Mouse (Mus musculus): ENCODE measurements at regions not wholly inside any gene's neighbourhood (a gene's known extent, or its start where the extent isn't known, plus 50 kb on each side); places are given as distances from the start of the nearest gene placed in this dataset.

GRCm38 (mm10) chr4:82234443-82234842 lies 471.1 kb downstream of the Nfib start:
- Histone ChIP-seq H3K27ac (no peak overlapping the region), H3K27me3 (replicated peaks) (no peaks in the 10 kb centered on the region), H3K9me3 (0 out of 2 replicates have a peak, but pooled peaks cover 10% of the 10 kb centered on the region), H3K4me3 (no peak overlapping the region), H3K4me1 (no peaks in the 10 kb centered on the region), H3K9ac (no peak overlapping the region), H3K36me3 (no peaks in the 10 kb centered on the region), H3K4me2 (replicated peaks) (no peak overlapping the region)
- 84% methylated on average over 5 of the region's 5 CpGs for WGBS
- no peak for ATAC-seq (ENCODE audit: low FRiP score, low read depth)

GRCm38 (mm10) chr4:82226197-82227119 lies 479.1 kb downstream of the Nfib start:
- ATAC-seq (ENCODE audit: low FRiP score, low read depth): no peak
- H3K27ac ChIP-seq: no peak overlapping the region
- 67% methylated on average over 6 of the region's 6 CpGs for WGBS

GRCm38 (mm10) chr4:82220724-82221123 lies 484.8 kb downstream of the Nfib start:
- Histone ChIP-seq H3K27me3 (replicated peaks) (no peaks in the 10 kb centered on the region), H3K9me3 (no peaks in the 10 kb centered on the region), H3K4me3 (no peak overlapping the region), H3K9ac (no peak overlapping the region), H3K4me1 (peaks cover 8% of the 10 kb centered on the region), H3K27ac (no peak overlapping the region), H3K36me3 (no peaks in the 10 kb centered on the region), H3K4me2 (replicated peaks) (no peak overlapping the region)
- WGBS: 25% methylated on average over 8 of the region's 8 CpGs
- ATAC-seq (ENCODE audit: low FRiP score, low read depth): no peak

More at GRCm38 (mm10) chr4:82226197-82227119, 479.1 kb downstream of the Nfib start:
- no peaks in the 10 kb centered on the region for H3K4me1 ChIP-seq
- H3K27me3 ChIP-seq (replicated peaks): no peaks in the 10 kb centered on the region
- no peaks in the 10 kb centered on the region for H3K9me3 ChIP-seq
- no peak overlapping the region for H3K4me3 ChIP-seq
- no peak overlapping the region for H3K9ac ChIP-seq
- H3K36me3 ChIP-seq: no peaks in the 10 kb centered on the region
- no peak overlapping the region for H3K4me2 ChIP-seq (replicated peaks)

- 85% methylated on average over 7 of the region's 7 CpGs for WGBS
- H3K4me3 ChIP-seq: no peak overlapping the region
- H3K27me3 ChIP-seq (replicated peaks): no peaks in the 10 kb centered on the region
- H3K27ac ChIP-seq: no peak overlapping the region
- no peaks in the 10 kb centered on the region for H3K36me3 ChIP-seq
- no peak overlapping the region for H3K4me2 ChIP-seq (replicated peaks)
- H3K9me3 ChIP-seq: no peaks in the 10 kb centered on the region
- peaks cover 8% of the 10 kb centered on the region for H3K4me1 ChIP-seq
- no peak overlapping the region for H3K9ac ChIP-seq
- ATAC-seq (ENCODE audit: low FRiP score, low read depth): no peak
Observed at GRCm38 (mm10) chr4:82220120-82220714, 485.3 kb downstream of the Nfib start.

- H3K27ac ChIP-seq: no peak overlapping the region
- no peak overlapping the region for H3K9ac ChIP-seq
- H3K9me3 ChIP-seq: no peaks in the 10 kb centered on the region
- no peaks in the 10 kb centered on the region for H3K36me3 ChIP-seq
- no peak overlapping the region for H3K4me2 ChIP-seq (replicated peaks)
- no peak for ATAC-seq (ENCODE audit: low FRiP score, low read depth)
- no peaks in the 10 kb centered on the region for H3K27me3 ChIP-seq (replicated peaks)
- no peak overlapping the region for H3K4me3 ChIP-seq
- H3K4me1 ChIP-seq: peaks cover 8% of the 10 kb centered on the region
- 73% methylated on average over 6 of the region's 6 CpGs for WGBS
Observed at GRCm38 (mm10) chr4:82218616-82219015, 486.9 kb downstream of the Nfib start.

GRCm38 (mm10) chr4:82207031-82207430 lies 498.5 kb downstream of the Nfib start:
- Histone ChIP-seq H3K4me3 (no peak overlapping the region), H3K4me1 (no peaks in the 10 kb centered on the region), H3K9ac (no peak overlapping the region), H3K27me3 (replicated peaks) (no peaks in the 10 kb centered on the region), H3K9me3 (no peaks in the 10 kb centered on the region), H3K4me2 (replicated peaks) (no peak overlapping the region), H3K36me3 (no peaks in the 10 kb centered on the region), H3K27ac (no peak overlapping the region)
- 96% methylated on average over 1 of the region's 1 CpGs for WGBS
- no peak for ATAC-seq (ENCODE audit: low FRiP score, low read depth)

GRCm38 (mm10) chr4:82200306-82200705 lies 505.2 kb downstream of the Nfib start:
- H3K4me3 ChIP-seq: no peak overlapping the region
- no peak for ATAC-seq (ENCODE audit: low FRiP score, low read depth)
- no peaks in the 10 kb centered on the region for H3K9me3 ChIP-seq
- no peak overlapping the region for H3K27ac ChIP-seq
- no peaks in the 10 kb centered on the region for H3K27me3 ChIP-seq (replicated peaks)
- H3K4me1 ChIP-seq: no peaks in the 10 kb centered on the region
- H3K36me3 ChIP-seq: no peaks in the 10 kb centered on the region
- no peak overlapping the region for H3K4me2 ChIP-seq (replicated peaks)
- WGBS: 83% methylated on average over 2 of the region's 2 CpGs
- H3K9ac ChIP-seq: no peak overlapping the region

GRCm38 (mm10) chr4:82199118-82199517 lies 506.4 kb downstream of the Nfib start:
- no peaks in the 10 kb centered on the region for H3K36me3 ChIP-seq
- H3K4me2 ChIP-seq (replicated peaks): no peak overlapping the region
- H3K27ac ChIP-seq: no peak overlapping the region
- ATAC-seq (ENCODE audit: low FRiP score, low read depth): no peak
- H3K9ac ChIP-seq: no peak overlapping the region
- no peak overlapping the region for H3K4me3 ChIP-seq
- H3K9me3 ChIP-seq: no peaks in the 10 kb centered on the region
- no peaks in the 10 kb centered on the region for H3K4me1 ChIP-seq
- H3K27me3 ChIP-seq (replicated peaks): no peaks in the 10 kb centered on the region

GRCm38 (mm10) chr4:82197611-82198010 lies 507.9 kb downstream of the Nfib start:
- Histone ChIP-seq H3K4me3 (no peak overlapping the region), H3K36me3 (no peaks in the 10 kb centered on the region), H3K4me1 (no peaks in the 10 kb centered on the region), H3K27me3 (replicated peaks) (no peaks in the 10 kb centered on the region), H3K4me2 (replicated peaks) (no peak overlapping the region), H3K27ac (no peak overlapping the region), H3K9me3 (no peaks in the 10 kb centered on the region), H3K9ac (no peak overlapping the region)
- ATAC-seq (ENCODE audit: low FRiP score, low read depth): no peak
- 86% methylated on average over 6 of the region's 6 CpGs for WGBS

GRCm38 (mm10) chr4:82196024-82196647 lies 509.4 kb downstream of the Nfib start:
- Histone ChIP-seq H3K9me3 (no peaks in the 10 kb centered on the region), H3K9ac (no peak overlapping the region), H3K27ac (no peak overlapping the region), H3K4me2 (replicated peaks) (no peak overlapping the region), H3K36me3 (no peaks in the 10 kb centered on the region), H3K27me3 (replicated peaks) (no peaks in the 10 kb centered on the region), H3K4me1 (no peaks in the 10 kb centered on the region), H3K4me3 (no peak overlapping the region)
- 73% methylated on average over 6 of the region's 6 CpGs for whole genome bisulfite sequencing
- no peak for ATAC-seq (ENCODE audit: low FRiP score, low read depth)

GRCm38 (mm10) chr4:82193905-82194304 lies 511.6 kb downstream of the Nfib start:
- H3K27me3 ChIP-seq (replicated peaks): no peaks in the 10 kb centered on the region
- H3K4me2 ChIP-seq (replicated peaks): no peak overlapping the region
- H3K9me3 ChIP-seq: no peaks in the 10 kb centered on the region
- WGBS: 90% methylated on average over 5 of the region's 5 CpGs
- H3K4me3 ChIP-seq: no peak overlapping the region
- H3K9ac ChIP-seq: no peak overlapping the region
- no peaks in the 10 kb centered on the region for H3K4me1 ChIP-seq
- no peaks in the 10 kb centered on the region for H3K36me3 ChIP-seq
- no peak for ATAC-seq (ENCODE audit: low FRiP score, low read depth)
- no peak overlapping the region for H3K27ac ChIP-seq

- 98% methylated on average over 3 of the region's 3 CpGs for WGBS
- ATAC-seq (ENCODE audit: low FRiP score, low read depth): no peak
- Histone ChIP-seq H3K27ac (no peak overlapping the region), H3K27me3 (replicated peaks) (no peaks in the 10 kb centered on the region), H3K4me2 (replicated peaks) (no peak overlapping the region), H3K9me3 (no peaks in the 10 kb centered on the region), H3K4me1 (no peaks in the 10 kb centered on the region), H3K36me3 (no peaks in the 10 kb centered on the region), H3K9ac (no peak overlapping the region), H3K4me3 (no peak overlapping the region)
Observed at GRCm38 (mm10) chr4:82186892-82187291, 518.7 kb downstream of the Nfib start.
